Mouse (Mus musculus): ENCODE results near the gene Ddx6. TPM values are rescaled to one million over a fixed set of nuclear protein-coding genes. Genes with fewer than 3 reads are reported as not detected.
A peak's percentile ranks its signal among the peaks of the same experiment; 100 is the strongest.

Ddx6 gene
- polyA plus RNA-seq, 1 experiment from 2014 or later = 14.6 TPM

GRCm38 (mm10) chr9:44644186-44644585 is 39.5 kb downstream of the Ddx6 start:
- no peaks in the 10 kb centered on the region for H3K4me1 ChIP-seq (ENCODE audit: control insufficient read depth, insufficient read depth, low read depth, low read length)
- no peaks in the 10 kb centered on the region for H3K36me3 ChIP-seq (ENCODE audit: control insufficient read depth, insufficient read depth, low read length)
- H3K9me3 ChIP-seq (ENCODE audit: control insufficient read depth, low read length) = no peaks in the 10 kb centered on the region
- WGBS = 92% methylated on average over 2 of the region's 2 CpGs
- H3K27me3 ChIP-seq (replicated peaks; ENCODE audit: control insufficient read depth, insufficient read depth, low read length) = no peaks in the 10 kb centered on the region
- H3K9ac ChIP-seq (ENCODE audit: low read depth, low read length) = no peak overlapping the region
- H3K4me2 ChIP-seq (ENCODE audit: low read length) = no peak overlapping the region
- no peak for ATAC-seq
- H3K4me3 ChIP-seq (ENCODE audit: low read length) = no peak overlapping the region
- H3K27ac ChIP-seq (ENCODE audit: low read depth, low read length) = no peak overlapping the region

GRCm38 (mm10) chr9:44645481-44645880 is 40.8 kb downstream of the Ddx6 start:
- ATAC-seq = no peak
- WGBS = 59% methylated on average over 5 of the region's 5 CpGs
- H3K4me3 ChIP-seq (ENCODE audit: low read length) = no peak overlapping the region

GRCm38 (mm10) chr9:44645924-44646323 is 41.2 kb downstream of the Ddx6 start:
- WGBS = 71% methylated on average over 15 of the region's 15 CpGs

More at GRCm38 (mm10) chr9:44645481-44645880, 40.8 kb downstream of the Ddx6 start:
- H3K4me1 ChIP-seq (ENCODE audit: control insufficient read depth, insufficient read depth, low read depth, low read length) = no peaks in the 10 kb centered on the region
- no peak overlapping the region for H3K9ac ChIP-seq (ENCODE audit: low read depth, low read length)
- H3K27me3 ChIP-seq (replicated peaks; ENCODE audit: control insufficient read depth, insufficient read depth, low read length) = no peaks in the 10 kb centered on the region
- no peaks in the 10 kb centered on the region for H3K36me3 ChIP-seq (ENCODE audit: control insufficient read depth, insufficient read depth, low read length)
- H3K4me2 ChIP-seq (ENCODE audit: low read length) = no peak overlapping the region
- H3K27ac ChIP-seq (ENCODE audit: low read depth, low read length) = no peak overlapping the region
- H3K9me3 ChIP-seq (ENCODE audit: control insufficient read depth, low read length) = no peaks in the 10 kb centered on the region

GRCm38 (mm10) chr9:44646366-44646765 is 41.7 kb downstream of the Ddx6 start:
- Histone ChIP-seq H3K27me3 (replicated peaks; ENCODE audit: control insufficient read depth, insufficient read depth, low read length) (no peaks in the 10 kb centered on the region), H3K4me3 (ENCODE audit: low read length) (no peak overlapping the region), H3K36me3 (ENCODE audit: control insufficient read depth, insufficient read depth, low read length) (no peaks in the 10 kb centered on the region), H3K4me2 (ENCODE audit: low read length) (no peak overlapping the region), H3K9me3 (ENCODE audit: control insufficient read depth, low read length) (no peaks in the 10 kb centered on the region), H3K9ac (ENCODE audit: low read depth, low read length) (no peak overlapping the region), H3K4me1 (ENCODE audit: control insufficient read depth, insufficient read depth, low read depth, low read length) (no peaks in the 10 kb centered on the region), H3K27ac (ENCODE audit: low read depth, low read length) (no peak overlapping the region)
- ATAC-seq = no peak
- WGBS = 84% methylated on average over 6 of the region's 6 CpGs

More at GRCm38 (mm10) chr9:44645924-44646323, 41.2 kb downstream of the Ddx6 start:
- Histone ChIP-seq H3K36me3 (ENCODE audit: control insufficient read depth, insufficient read depth, low read length) (no peaks in the 10 kb centered on the region), H3K9me3 (ENCODE audit: control insufficient read depth, low read length) (no peaks in the 10 kb centered on the region), H3K4me2 (ENCODE audit: low read length) (no peak overlapping the region), H3K4me3 (ENCODE audit: low read length) (no peak overlapping the region), H3K27ac (ENCODE audit: low read depth, low read length) (no peak overlapping the region), H3K9ac (ENCODE audit: low read depth, low read length) (no peak overlapping the region), H3K27me3 (replicated peaks; ENCODE audit: control insufficient read depth, insufficient read depth, low read length) (no peaks in the 10 kb centered on the region), H3K4me1 (ENCODE audit: control insufficient read depth, insufficient read depth, low read depth, low read length) (no peaks in the 10 kb centered on the region)
- ATAC-seq = no peak

- H3K4me2 ChIP-seq (ENCODE audit: low read length) = no peak overlapping the region
- ATAC-seq = no peak
- H3K4me1 ChIP-seq (ENCODE audit: control insufficient read depth, insufficient read depth, low read depth, low read length) = no peaks in the 10 kb centered on the region
- 92% methylated on average over 8 of the region's 8 CpGs for WGBS
- no peaks in the 10 kb centered on the region for H3K9me3 ChIP-seq (ENCODE audit: control insufficient read depth, low read length)
- no peaks in the 10 kb centered on the region for H3K27me3 ChIP-seq (replicated peaks; ENCODE audit: control insufficient read depth, insufficient read depth, low read length)
- H3K9ac ChIP-seq (ENCODE audit: low read depth, low read length) = no peak overlapping the region
- H3K36me3 ChIP-seq (ENCODE audit: control insufficient read depth, insufficient read depth, low read length) = no peaks in the 10 kb centered on the region
- H3K27ac ChIP-seq (ENCODE audit: low read depth, low read length) = no peak overlapping the region
- H3K4me3 ChIP-seq (ENCODE audit: low read length) = no peak overlapping the region
These were observed 42.3 kb downstream of the Ddx6 start for GRCm38 (mm10) chr9:44647026-44647425.

GRCm38 (mm10) chr9:44647656-44648055 is 43.0 kb downstream of the Ddx6 start:
- H3K36me3 ChIP-seq (ENCODE audit: control insufficient read depth, insufficient read depth, low read length) = no peaks in the 10 kb centered on the region
- H3K9ac ChIP-seq (ENCODE audit: low read depth, low read length) = no peak overlapping the region
- no peaks in the 10 kb centered on the region for H3K27me3 ChIP-seq (replicated peaks; ENCODE audit: control insufficient read depth, insufficient read depth, low read length)
- no peaks in the 10 kb centered on the region for H3K9me3 ChIP-seq (ENCODE audit: control insufficient read depth, low read length)
- H3K4me2 ChIP-seq (ENCODE audit: low read length) = no peak overlapping the region
- WGBS = 89% methylated on average over 4 of the region's 4 CpGs
- H3K4me1 ChIP-seq (ENCODE audit: control insufficient read depth, insufficient read depth, low read depth, low read length) = no peaks in the 10 kb centered on the region
- no peak overlapping the region for H3K4me3 ChIP-seq (ENCODE audit: low read length)
- H3K27ac ChIP-seq (ENCODE audit: low read depth, low read length) = no peak overlapping the region
- no peak for ATAC-seq

- H3K9me3 ChIP-seq (ENCODE audit: control insufficient read depth, low read length) = no peaks in the 10 kb centered on the region
- no peak overlapping the region for H3K4me3 ChIP-seq (ENCODE audit: low read length)
- no peak overlapping the region for H3K27ac ChIP-seq (ENCODE audit: low read depth, low read length)
- no peak for ATAC-seq
- H3K4me1 ChIP-seq (ENCODE audit: control insufficient read depth, insufficient read depth, low read depth, low read length) = no peaks in the 10 kb centered on the region
- H3K36me3 ChIP-seq (ENCODE audit: control insufficient read depth, insufficient read depth, low read length) = no peaks in the 10 kb centered on the region
- 72% methylated on average over 7 of the region's 7 CpGs for WGBS
- no peaks in the 10 kb centered on the region for H3K27me3 ChIP-seq (replicated peaks; ENCODE audit: control insufficient read depth, insufficient read depth, low read length)
- H3K9ac ChIP-seq (ENCODE audit: low read depth, low read length) = no peak overlapping the region
- no peak overlapping the region for H3K4me2 ChIP-seq (ENCODE audit: low read length)
These were observed 44.2 kb downstream of the Ddx6 start for GRCm38 (mm10) chr9:44648881-44649281.

GRCm38 (mm10) chr9:44652027-44652426 is 47.3 kb downstream of the Ddx6 start:
- Histone ChIP-seq H3K27ac (ENCODE audit: low read depth, low read length) (no peak overlapping the region), H3K27me3 (replicated peaks; ENCODE audit: control insufficient read depth, insufficient read depth, low read length) (no peaks in the 10 kb centered on the region), H3K9me3 (ENCODE audit: control insufficient read depth, low read length) (no peaks in the 10 kb centered on the region), H3K4me2 (ENCODE audit: low read length) (no peak overlapping the region), H3K4me1 (ENCODE audit: control insufficient read depth, insufficient read depth, low read depth, low read length) (peaks cover 5% of the 10 kb centered on the region; the same call in 1 of the 2 replicates), H3K9ac (ENCODE audit: low read depth, low read length) (no peak overlapping the region), H3K4me3 (ENCODE audit: low read length) (no peak overlapping the region), H3K36me3 (ENCODE audit: control insufficient read depth, insufficient read depth, low read length) (no peaks in the 10 kb centered on the region)
- 8% methylated on average over 8 of the region's 8 CpGs for WGBS
- ATAC-seq = peak; percentile 88

GRCm38 (mm10) chr9:44653896-44654295 is 49.2 kb downstream of the Ddx6 start:
- Histone ChIP-seq H3K4me3 (ENCODE audit: low read length) (no peak overlapping the region), H3K27ac (ENCODE audit: low read depth, low read length) (no peak overlapping the region), H3K4me2 (ENCODE audit: low read length) (no peak overlapping the region), H3K9me3 (ENCODE audit: control insufficient read depth, low read length) (no peaks in the 10 kb centered on the region), H3K27me3 (replicated peaks; ENCODE audit: control insufficient read depth, insufficient read depth, low read length) (no peaks in the 10 kb centered on the region), H3K36me3 (ENCODE audit: control insufficient read depth, insufficient read depth, low read length) (no peaks in the 10 kb centered on the region), H3K9ac (ENCODE audit: low read depth, low read length) (no peak overlapping the region), H3K4me1 (ENCODE audit: control insufficient read depth, insufficient read depth, low read depth, low read length) (peaks cover 5% of the 10 kb centered on the region; the same call in 1 of the 2 replicates)
- ATAC-seq = no peak
- WGBS = 79% methylated on average over 4 of the region's 4 CpGs
